Comparison of ENCODE assay signal across 31 mouse cellular contexts in the genomic region with DNA sequence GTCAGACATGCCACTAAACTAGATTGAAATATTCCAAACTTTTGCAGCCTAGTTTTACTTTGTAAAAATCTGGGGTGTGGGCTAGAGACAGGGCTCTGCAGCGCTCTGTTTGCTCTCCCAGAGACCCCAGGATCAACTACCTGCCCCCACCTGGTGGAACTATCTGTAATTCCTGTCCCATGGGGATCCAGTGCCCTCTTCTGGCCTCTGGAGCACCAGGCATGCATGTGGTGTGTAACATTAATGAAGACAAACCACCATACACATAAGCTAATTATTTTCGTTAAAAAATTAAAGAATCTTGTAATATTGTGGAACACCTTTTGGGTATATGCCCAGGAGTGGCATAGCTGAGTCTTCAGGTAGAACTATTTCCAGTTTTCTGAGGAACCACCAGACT. TPM values are rescaled to one million over a fixed set of nuclear protein-coding genes. Genes with fewer than 3 reads are reported as not detected.
A peak's percentile ranks its signal among the peaks of the same experiment; 100 is the strongest.
DNase-seq lines count a peak whose midpoint lies in the region; ATAC-seq and TF ChIP-seq lines count a peak whose summit lies in the region.
"Had no signal": no experiment of that assay in that cellular context is flagged by ENCODE, and none has a peak within 500 bp of the region (broad histone marks: within the 10 kb centered on the region; RNA-seq: fewer than 3 reads in every experiment).

No protein-coding gene starts in this region.

- H3K4me2 ChIP-seq in heart, postnatal 0 days (ENCODE audit: low read depth, low read length), result no peak overlapping the region
- no peak overlapping the region for H3K4me2 ChIP-seq in midbrain, postnatal 0 days (ENCODE audit: low read depth, low read length, poor library complexity, severe bottlenecking)
- H3K4me2 ChIP-seq in midbrain, embryonic 16.5 days (ENCODE audit: low read length), result no peak overlapping the region
- no peak overlapping the region for H3K4me2 ChIP-seq in forebrain, postnatal 0 days (ENCODE audit: low read depth)
- H3K4me2 ChIP-seq: embryonic facial prominence, embryonic 13.5 days; forebrain, embryonic 15.5 days; heart, embryonic 15.5 days; hindbrain, embryonic 13.5 days; limb, embryonic 13.5 days; liver, embryonic 13.5 days; midbrain, embryonic 13.5 days; neural tube, embryonic 15.5 days; stomach, embryonic 15.5 days had no signal

- no peak overlapping the region for H3K4me3 ChIP-seq in heart, postnatal 0 days (ENCODE audit: low read depth, low read length)
- H3K4me3 ChIP-seq in layer of hippocampus, adult 2 months, result no peak overlapping the region
- no peak overlapping the region for H3K4me3 ChIP-seq in midbrain, postnatal 0 days (ENCODE audit: low read depth, low read length)
- no peak overlapping the region for H3K4me3 ChIP-seq in midbrain, embryonic 16.5 days (ENCODE audit: low read depth, low read length)
- H3K4me3 ChIP-seq in forebrain, postnatal 0 days (ENCODE audit: low read depth, low read length), result no peak overlapping the region
- H3K4me3 ChIP-seq: embryonic facial prominence, embryonic 13.5 days; forebrain, embryonic 10.5 days; forebrain, embryonic 15.5 days; heart, embryonic 10.5 days; heart, embryonic 15.5 days; hindbrain, embryonic 13.5 days; limb, embryonic 13.5 days; liver, embryonic 13.5 days; midbrain, embryonic 13.5 days; neural tube, embryonic 15.5 days; stomach, embryonic 15.5 days had no signal

- H3K4me1 ChIP-seq in heart, postnatal 0 days (ENCODE audit: control insufficient read depth, insufficient read depth), result no peaks in the 10 kb centered on the region
- no peaks in the 10 kb centered on the region for H3K4me1 ChIP-seq in midbrain, postnatal 0 days (ENCODE audit: insufficient read depth, low read length)
- no peaks in the 10 kb centered on the region for H3K4me1 ChIP-seq in midbrain, embryonic 16.5 days (ENCODE audit: control insufficient read depth, insufficient read depth, low read length)
- no peaks in the 10 kb centered on the region for H3K4me1 ChIP-seq in forebrain, postnatal 0 days (ENCODE audit: insufficient read depth)
- H3K4me1 ChIP-seq: embryonic facial prominence, embryonic 13.5 days; forebrain, embryonic 10.5 days; forebrain, embryonic 15.5 days; heart, embryonic 10.5 days; heart, embryonic 15.5 days; hindbrain, embryonic 13.5 days; limb, embryonic 13.5 days; liver, embryonic 13.5 days; midbrain, embryonic 13.5 days; neural tube, embryonic 15.5 days; stomach, embryonic 15.5 days had no signal

- no peak overlapping the region for H3K27ac ChIP-seq in heart, postnatal 0 days (ENCODE audit: low read depth)
- H3K27ac ChIP-seq in layer of hippocampus, adult 2 months, result no peak overlapping the region
- no peak overlapping the region for H3K27ac ChIP-seq in midbrain, postnatal 0 days (ENCODE audit: low read depth, low read length)
- H3K27ac ChIP-seq in midbrain, embryonic 16.5 days (ENCODE audit: low read length), result no peak overlapping the region
- no peak overlapping the region for H3K27ac ChIP-seq in forebrain, postnatal 0 days (ENCODE audit: low read depth, low read length)
- H3K27ac ChIP-seq: embryonic facial prominence, embryonic 13.5 days; forebrain, embryonic 10.5 days; forebrain, embryonic 15.5 days; heart, embryonic 10.5 days; heart, embryonic 15.5 days; hindbrain, embryonic 13.5 days; limb, embryonic 13.5 days; liver, embryonic 13.5 days; macrophage; midbrain, embryonic 13.5 days; neural tube, embryonic 15.5 days; stomach, embryonic 15.5 days had no signal

- no peak for DNase-seq in heart, postnatal 0 days (ENCODE audit: low spot score)
- no peak for DNase-seq in heart, adult 18-20 months
- DNase-seq in layer of hippocampus, adult 2 months (ENCODE audit: low spot score in 2 of 2), result no peak
- no peak for DNase-seq in layer of hippocampus, postnatal 36 days
- DNase-seq in midbrain, postnatal 0 days (ENCODE audit: low spot score), result no peak
- no peak for DNase-seq in frontal cortex, adult 2 months (ENCODE audit: extremely low spot score in 1 of 2, low spot score in 1 of 2)
- DNase-seq in forebrain, postnatal 0 days, result no peak
- DNase-seq: adrenal gland, postnatal 25 days; cerebellum, adult 11-12 months; cerebellum, postnatal 10 days; gastrocnemius, postnatal 14 days; heart, postnatal 36 days; kidney, adult 8-10 months; kidney, postnatal 25 days; liver, embryonic 13.5 days; lung, postnatal 10 days; right cerebral cortex, postnatal 25 days; thymus, postnatal 14 days had no signal

- WGBS in heart, postnatal 0 days, result 81% methylated on average over 2 of the region's 2 CpGs
- WGBS in midbrain, postnatal 0 days, result 93% methylated on average over 2 of the region's 2 CpGs
- 79% methylated on average over 2 of the region's 2 CpGs for WGBS in midbrain, embryonic 16.5 days
- WGBS in forebrain, postnatal 0 days, result 85% methylated on average over 2 of the region's 2 CpGs

- H3K27me3 ChIP-seq in heart, postnatal 0 days (ENCODE audit: control insufficient read depth, insufficient read depth, low read length), result no peaks in the 10 kb centered on the region
- no peaks in the 10 kb centered on the region for H3K27me3 ChIP-seq in midbrain, postnatal 0 days (ENCODE audit: insufficient read depth, low read length)
- H3K27me3 ChIP-seq in midbrain, embryonic 16.5 days (ENCODE audit: control insufficient read depth, insufficient read depth, low read depth, low read length), result no peaks in the 10 kb centered on the region
- H3K27me3 ChIP-seq in forebrain, postnatal 0 days (ENCODE audit: insufficient read depth, low read length), result no peaks in the 10 kb centered on the region
- H3K27me3 ChIP-seq: embryonic facial prominence, embryonic 13.5 days; forebrain, embryonic 15.5 days; heart, embryonic 15.5 days; hindbrain, embryonic 13.5 days; limb, embryonic 13.5 days; liver, embryonic 13.5 days; midbrain, embryonic 13.5 days; neural tube, embryonic 15.5 days; stomach, embryonic 15.5 days had no signal

- no peak for ATAC-seq in heart, postnatal 0 days (ENCODE audit: insufficient read depth, low read depth)
- no peak for ATAC-seq in midbrain, postnatal 0 days (ENCODE audit: low FRiP score)
- ATAC-seq in midbrain, embryonic 16.5 days, result no peak
- ATAC-seq in forebrain, postnatal 0 days, result no peak
- ATAC-seq: forebrain, embryonic 15.5 days; inflammation-experienced regulatory T-cells, adult 6 months; midbrain, embryonic 13.5 days had no signal

- no peak overlapping the region for H3K9ac ChIP-seq in heart, postnatal 0 days (replicated peaks; ENCODE audit: low read depth, low read length)
- H3K9ac ChIP-seq in midbrain, postnatal 0 days (replicated peaks; ENCODE audit: low read length, poor library complexity, severe bottlenecking), result no peak overlapping the region
- H3K9ac ChIP-seq in midbrain, embryonic 16.5 days (ENCODE audit: low read depth, low read length), result no peak overlapping the region
- no peak overlapping the region for H3K9ac ChIP-seq in forebrain, postnatal 0 days
- H3K9ac ChIP-seq: embryonic facial prominence, embryonic 13.5 days; forebrain, embryonic 15.5 days; heart, embryonic 15.5 days; hindbrain, embryonic 13.5 days; limb, embryonic 13.5 days; liver, embryonic 13.5 days; midbrain, embryonic 13.5 days; neural tube, embryonic 15.5 days; stomach, embryonic 15.5 days had no signal

- peaks cover 5% of the 10 kb centered on the region; the same call in 1 of the 2 replicates for H3K36me3 ChIP-seq in heart, postnatal 0 days (replicated peaks; ENCODE audit: control insufficient read depth, insufficient read depth, low read length)
- H3K36me3 ChIP-seq in midbrain, postnatal 0 days (ENCODE audit: insufficient read depth, low read length), result peaks cover 2% of the 10 kb centered on the region; the same call in 1 of the 2 replicates
- peaks cover under 1% of the 10 kb centered on the region; the same call in 1 of the 2 replicates for H3K36me3 ChIP-seq in midbrain, embryonic 16.5 days (ENCODE audit: control insufficient read depth, insufficient read depth, low read length)
- H3K36me3 ChIP-seq in forebrain, postnatal 0 days (ENCODE audit: insufficient read depth), result peaks cover 5% of the 10 kb centered on the region; the same call in 1 of the 2 replicates

- H3K9me3 ChIP-seq in heart, postnatal 0 days (replicated peaks; ENCODE audit: control insufficient read depth, low read length), result no peaks in the 10 kb centered on the region
- no peaks in the 10 kb centered on the region for H3K9me3 ChIP-seq in midbrain, postnatal 0 days (ENCODE audit: low read length)
- no peaks in the 10 kb centered on the region for H3K9me3 ChIP-seq in midbrain, embryonic 16.5 days (replicated peaks; ENCODE audit: control insufficient read depth, low read length, poor library complexity, severe bottlenecking)
- no peaks in the 10 kb centered on the region for H3K9me3 ChIP-seq in forebrain, postnatal 0 days (ENCODE audit: low read length)
- H3K9me3 ChIP-seq: embryonic facial prominence, embryonic 13.5 days; forebrain, embryonic 10.5 days; forebrain, embryonic 15.5 days; heart, embryonic 10.5 days; heart, embryonic 15.5 days; hindbrain, embryonic 13.5 days; limb, embryonic 13.5 days; liver, embryonic 13.5 days; midbrain, embryonic 13.5 days; neural tube, embryonic 15.5 days; stomach, embryonic 15.5 days had no signal

- TF ChIP-seq EP300 in heart, postnatal 0 days (IDR thresholded peaks at IDR 0.05; ENCODE audit: low read depth), result no peak

- 0 out of 2 replicates have a peak, but pooled peaks have one; percentile 22 for TF ChIP-seq CTCF in heart, postnatal 0 days (IDR thresholded peaks at IDR 0.05; ENCODE audit: low read depth)
- TF ChIP-seq CTCF in layer of hippocampus, adult 2 months (conservative IDR thresholded peaks at IDR 0.05), result peak; percentile 51
- peak; percentile 38 for TF ChIP-seq CTCF in midbrain, postnatal 0 days (IDR thresholded peaks at IDR 0.05)
- no peak for TF ChIP-seq CTCF in forebrain, postnatal 0 days (IDR thresholded peaks at IDR 0.05; ENCODE audit: low read depth)

RNA-seq across cellular contexts. Expression of gene Eaf1, which starts 20.9 kb away (rescaled TPM):
- 7.4 and 12.1 TPM in 2 replicates for total RNA-seq in heart, postnatal 0 days (2014; rRNA removed; ENCODE audit: low replicate concordance)
- polyA plus RNA-seq in heart, postnatal 0 days (2015; fragmentation: Nextera tagmentation; extraction: Ambion mirVana), result 6.5 TPM in 2 replicates
- 10 to 100 TPM; 13.4 to 15.3 TPM for total RNA-seq in heart, adult 18-20 months (2021)
- 10 to 100 TPM; 13.7 to 19.4 TPM for total RNA-seq in layer of hippocampus, adult 2 months (2021)
- 10 to 100 TPM; 14.5 to 16.3 TPM for total RNA-seq in layer of hippocampus, postnatal 36 days (2021)
- 7.9 and 22.4 TPM in 2 replicates for total RNA-seq in midbrain, postnatal 0 days (2014; rRNA removed)
- polyA plus RNA-seq in midbrain, postnatal 0 days (2015; fragmentation: Nextera tagmentation; extraction: Ambion mirVana), result 3.8 and 4.0 TPM in 2 replicates
- polyA plus RNA-seq in midbrain, embryonic 16.5 days (2015; fragmentation: Nextera tagmentation; extraction: Ambion mirVana), result 7.3 and 8.6 TPM in 2 replicates
- 12.6 and 13.7 TPM in 2 replicates for polyA plus RNA-seq in frontal cortex, adult 2 months (2012; rRNA removed)
- 10.1 and 11.8 TPM in 2 replicates for total RNA-seq in forebrain, postnatal 0 days (2014; rRNA removed)
- 3.5 and 5.5 TPM in 2 replicates for polyA plus RNA-seq in forebrain, postnatal 0 days (2015; fragmentation: Nextera tagmentation; extraction: Ambion mirVana)

RNA-seq across cellular contexts. Expression of gene Mettl6, which starts 21.5 kb away (rescaled TPM):
- 9.0 and 21.7 TPM in 2 replicates for total RNA-seq in heart, postnatal 0 days (2014; rRNA removed; ENCODE audit: low replicate concordance)
- polyA plus RNA-seq in heart, postnatal 0 days (2015; fragmentation: Nextera tagmentation; extraction: Ambion mirVana), result 23.3 and 26.6 TPM in 2 replicates
- 10 to 100 TPM in 1 of 2 experiments, 1 to 10 TPM in 1; 9.1 to 10.6 TPM for total RNA-seq in heart, adult 18-20 months (2021)
- total RNA-seq in layer of hippocampus, adult 2 months (2021), result 10 to 100 TPM; 32.4 to 35.0 TPM
- total RNA-seq in layer of hippocampus, postnatal 36 days (2021), result 10 to 100 TPM; 25.0 to 29.4 TPM
- total RNA-seq in midbrain, postnatal 0 days (2014; rRNA removed), result 19.7 and 20.1 TPM in 2 replicates
- 32.5 and 35.3 TPM in 2 replicates for polyA plus RNA-seq in midbrain, postnatal 0 days (2015; fragmentation: Nextera tagmentation; extraction: Ambion mirVana)
- 43.1 and 48.3 TPM in 2 replicates for polyA plus RNA-seq in midbrain, embryonic 16.5 days (2015; fragmentation: Nextera tagmentation; extraction: Ambion mirVana)
- 19.6 and 20.3 TPM in 2 replicates for polyA plus RNA-seq in frontal cortex, adult 2 months (2012; rRNA removed)
- 35.7 and 43.4 TPM in 2 replicates for total RNA-seq in forebrain, postnatal 0 days (2014; rRNA removed)
- polyA plus RNA-seq in forebrain, postnatal 0 days (2015; fragmentation: Nextera tagmentation; extraction: Ambion mirVana), result 33.5 and 40.0 TPM in 2 replicates

RNA-seq across cellular contexts. Expression of gene Sh3bp5, which starts 37.4 kb away (rescaled TPM):
- total RNA-seq in heart, postnatal 0 days (2014; rRNA removed; ENCODE audit: low replicate concordance), result 10.2 and 14.2 TPM in 2 replicates
- polyA plus RNA-seq in heart, postnatal 0 days (2015; fragmentation: Nextera tagmentation; extraction: Ambion mirVana), result 37.6 and 43.4 TPM in 2 replicates
- 10 to 100 TPM; 60.0 to 60.9 TPM for total RNA-seq in heart, adult 18-20 months (2021)
- 100 to 1,000 TPM; 147 to 158 TPM for total RNA-seq in layer of hippocampus, adult 2 months (2021)
- 100 to 1,000 TPM; 157 to 168 TPM for total RNA-seq in layer of hippocampus, postnatal 36 days (2021)
- 61.7 and 76.5 TPM in 2 replicates for total RNA-seq in midbrain, postnatal 0 days (2014; rRNA removed)
- 141 and 165 TPM in 2 replicates for polyA plus RNA-seq in midbrain, postnatal 0 days (2015; fragmentation: Nextera tagmentation; extraction: Ambion mirVana)
- polyA plus RNA-seq in midbrain, embryonic 16.5 days (2015; fragmentation: Nextera tagmentation; extraction: Ambion mirVana), result 156 and 158 TPM in 2 replicates
- 38.4 and 44.0 TPM in 2 replicates for polyA plus RNA-seq in frontal cortex, adult 2 months (2012; rRNA removed)
- total RNA-seq in forebrain, postnatal 0 days (2014; rRNA removed), result 58.2 and 67.9 TPM in 2 replicates
- polyA plus RNA-seq in forebrain, postnatal 0 days (2015; fragmentation: Nextera tagmentation; extraction: Ambion mirVana), result 132 and 165 TPM in 2 replicates
